Mouse (Mus musculus): ENCODE data around the gene Rnasek.

- TF ChIP-seq POLR2A (IDR thresholded peaks at IDR 0.05; ENCODE audit: borderline replicate concordance, insufficient read depth, low read length) (no peak), CTCF (IDR thresholded peaks at IDR 0.05; ENCODE audit: borderline replicate concordance, insufficient read depth, low read depth, low read length) (no peak)
Measured at GRCm38 (mm10) chr11:70220323-70220722, 19.3 kb downstream of the Rnasek start.
